Mouse (Mus musculus) lung, postnatal 14 days (tissue): ENCODE measurements around the gene Olfr1056.
"Not testable (repeated sequence)": the region's sequence is repeated elsewhere in the genome, so short reads cannot be mapped to it uniquely, and the experiment has no call there.

ENCODE experiments used
- DNase-seq: peaks from one replicate; pipeline ENCODE4 v3.0.0; 2021

The Olfr1056 gene

DNA sequence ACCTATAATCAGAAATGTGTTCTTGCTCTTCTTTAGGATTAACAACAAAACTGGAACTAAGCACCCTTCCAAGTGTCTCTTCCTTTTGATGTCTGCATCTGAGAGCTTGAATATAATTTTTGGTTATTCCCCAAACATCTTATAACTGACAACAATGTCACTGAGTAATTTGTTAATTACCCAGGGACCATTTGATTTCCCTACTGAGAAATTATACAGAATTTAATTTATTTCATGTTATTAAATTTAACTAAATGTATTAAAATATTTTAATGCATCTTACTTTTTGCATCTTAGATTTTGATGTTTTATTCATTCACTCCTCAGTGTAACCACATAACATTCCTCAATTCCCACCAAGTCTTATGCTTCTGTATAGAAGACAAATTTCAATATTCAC is at the start of gene Olfr1056:
Olfr1056 (minus strand) TSS at position 101 of the 400 bp plus-strand sequence.
- no peak for DNase-seq

DNA sequence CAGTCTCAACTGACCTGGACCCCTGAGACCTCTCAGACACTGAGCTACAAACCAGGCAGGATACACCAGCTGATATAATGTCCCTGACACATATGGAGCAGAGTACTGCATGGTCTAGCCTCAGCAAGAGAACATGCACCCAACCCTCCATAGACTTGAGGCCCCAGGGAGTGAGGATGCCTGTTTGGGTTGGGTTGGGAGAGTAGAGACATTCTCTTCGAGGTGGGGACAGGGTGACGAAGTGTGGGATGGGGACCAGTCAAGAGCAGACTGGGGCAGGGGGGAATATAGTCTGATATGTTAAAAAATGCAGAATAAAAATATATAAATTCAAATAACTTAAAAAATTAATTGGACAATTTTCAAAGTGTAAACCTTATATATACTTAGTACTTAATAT is 32.8 kb upstream of the Olfr1056 start:
- DNase-seq, result no peak

DNA sequence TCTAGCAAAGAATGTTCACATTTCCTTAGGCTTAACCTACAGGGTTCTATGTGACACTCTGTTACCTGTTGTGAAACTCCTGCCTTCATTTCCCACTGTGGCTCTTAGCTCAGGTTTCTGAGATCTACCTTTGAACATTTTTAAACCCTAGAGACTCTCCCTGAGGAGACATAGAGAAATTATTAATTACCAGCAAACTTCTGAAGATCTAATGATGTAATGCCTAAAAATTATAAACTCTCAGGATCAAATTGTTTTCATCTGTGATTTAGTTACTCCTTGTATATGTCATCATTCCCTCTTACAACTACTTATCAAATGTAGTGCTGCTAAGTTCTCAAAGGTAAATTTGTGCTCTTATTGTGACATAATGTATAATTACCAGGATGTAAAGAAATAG is 26.2 kb upstream of the Olfr1056 start, which contains the start of gene Olfr1058:
Olfr1058 (minus strand) TSS at position 101 of the 400 bp plus-strand sequence.
- DNase-seq, result not testable (repeated sequence)

DNA sequence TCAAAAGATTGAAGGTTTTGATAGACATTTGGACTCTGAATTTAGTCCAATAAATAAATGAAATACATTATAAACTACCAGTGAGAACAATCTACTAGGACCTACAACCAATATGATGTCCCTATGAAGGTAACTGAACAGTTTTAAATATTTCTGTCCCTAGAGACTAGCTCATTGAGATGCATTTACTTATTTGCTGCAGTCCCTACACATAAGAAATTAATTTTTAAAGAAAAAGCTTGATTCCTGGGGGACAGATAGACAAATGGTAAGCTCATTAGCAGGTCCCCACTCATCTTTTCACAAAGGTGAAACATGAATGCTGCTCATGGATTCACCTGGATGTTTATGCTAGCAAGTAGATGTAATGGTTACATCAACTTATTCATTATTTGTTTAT is 16.0 kb upstream of the Olfr1056 start, which contains the start of gene Olfr1057:
Olfr1057 (minus strand) TSS at position 101 of the 400 bp plus-strand sequence.
- no peak for DNase-seq

DNA sequence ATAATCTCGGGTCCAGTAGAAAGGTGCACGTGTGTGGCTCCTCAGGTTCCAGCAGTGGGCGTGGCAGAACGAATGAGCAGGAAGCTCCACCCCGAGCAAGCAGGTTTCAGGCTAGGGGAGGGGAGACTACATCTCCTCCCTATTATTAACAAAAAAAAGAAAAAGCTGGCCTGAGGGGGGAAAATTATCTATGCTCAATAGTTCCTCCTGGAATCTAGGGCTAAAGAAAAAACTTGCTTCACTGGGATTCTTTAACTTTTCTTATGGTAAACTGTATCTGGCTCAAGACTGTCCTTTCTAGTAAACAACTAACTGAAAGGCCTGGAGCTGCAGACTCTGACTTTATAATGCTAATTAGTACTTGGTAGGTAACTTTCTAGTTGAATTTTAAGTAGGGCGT is 4.1 kb upstream of the Olfr1056 start:
- DNase-seq, result not testable (repeated sequence)

DNA sequence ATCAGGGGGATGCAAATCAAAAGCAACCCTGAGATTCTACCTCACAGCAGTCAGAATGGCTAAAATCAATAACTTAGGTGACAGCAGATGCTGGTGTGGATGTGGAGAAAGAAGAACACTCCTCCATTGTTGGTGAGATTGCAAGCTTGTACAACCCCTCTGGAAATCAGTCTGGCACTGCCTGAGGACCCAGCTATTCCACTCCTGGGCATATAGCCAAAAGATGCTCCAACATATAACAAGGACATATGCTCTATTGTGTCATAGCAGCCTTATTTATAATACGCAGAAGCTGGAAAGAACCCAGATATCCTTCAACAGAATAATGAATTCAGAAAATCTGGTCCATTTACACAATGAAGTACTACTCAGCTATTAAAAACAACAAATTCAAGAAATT is 10.5 kb downstream of the Olfr1056 start:
- DNase-seq, result not testable (repeated sequence)

DNA sequence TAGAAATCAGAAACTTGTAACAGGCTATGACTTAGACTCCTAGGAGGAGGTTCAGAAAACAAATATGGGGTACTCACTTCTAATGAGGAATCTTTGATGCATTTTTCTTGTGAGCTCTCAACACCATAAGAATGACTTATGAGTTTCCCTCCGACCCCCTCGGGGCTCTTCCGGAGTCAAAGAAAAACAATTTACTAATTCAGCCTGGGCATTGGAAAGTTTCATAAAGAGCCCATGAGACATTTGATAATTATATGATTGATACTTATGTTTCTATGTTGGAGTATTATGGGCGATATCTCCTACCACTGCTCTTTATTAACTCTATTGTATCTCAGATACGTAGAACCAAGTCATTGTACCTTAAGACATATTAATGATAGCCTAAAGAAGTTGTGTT is 12.1 kb downstream of the Olfr1056 start, which contains the start of gene Olfr1055:
Olfr1055 (minus strand) TSS at position 101 of the 400 bp plus-strand sequence.
- no peak for DNase-seq

DNA sequence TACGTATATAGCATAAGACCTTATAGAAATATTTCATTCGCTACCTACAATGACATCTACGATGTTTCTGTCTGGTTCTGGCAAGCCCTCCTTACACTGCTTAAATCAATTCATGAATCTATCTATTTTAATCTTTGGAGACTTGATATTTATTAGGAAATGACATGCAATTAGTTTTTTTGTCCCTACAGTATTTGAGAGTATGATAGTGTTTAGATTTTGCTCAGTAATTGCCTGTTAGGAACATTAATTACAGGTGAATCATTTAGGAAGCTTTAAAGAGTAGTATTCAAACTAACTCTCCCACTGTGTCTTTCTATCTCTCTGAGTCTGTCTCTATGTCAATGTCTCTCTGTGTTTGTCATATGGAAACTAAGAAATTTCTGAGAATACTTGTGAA is 26.9 kb downstream of the Olfr1056 start, which contains the start of gene Olfr1054:
Olfr1054 (minus strand) TSS at position 101 of the 400 bp plus-strand sequence.
- no peak for DNase-seq

DNA sequence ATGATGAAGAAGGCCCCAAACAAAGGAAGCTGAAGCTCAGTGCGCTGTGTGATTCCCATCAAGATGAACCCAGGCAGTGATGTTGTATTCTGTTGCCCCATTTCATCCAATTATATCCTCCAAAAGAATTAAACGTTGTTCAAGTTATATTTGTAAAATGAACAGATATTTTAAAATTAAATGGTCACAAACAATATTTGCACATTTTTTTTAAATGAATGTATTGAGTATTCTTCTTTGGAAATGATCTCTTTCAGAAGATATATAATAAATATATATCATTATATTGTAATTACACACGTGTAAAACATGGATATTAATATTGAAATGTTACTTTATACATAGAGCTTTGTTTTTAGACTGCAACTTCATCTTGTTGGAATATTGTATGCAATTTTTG is 47.1 kb downstream of the Olfr1056 start, which contains the start of gene Olfr1053:
Olfr1053 (minus strand) TSS at position 101 of the 400 bp plus-strand sequence.
- no peak for DNase-seq
